Mouse (Mus musculus): ENCODE measurements around the gene Gm26727.
"Not testable (repeated sequence)": the region's sequence is repeated elsewhere in the genome, so short reads cannot be mapped to it uniquely, and the experiment has no call there.

Gene Gm26727

DNA sequence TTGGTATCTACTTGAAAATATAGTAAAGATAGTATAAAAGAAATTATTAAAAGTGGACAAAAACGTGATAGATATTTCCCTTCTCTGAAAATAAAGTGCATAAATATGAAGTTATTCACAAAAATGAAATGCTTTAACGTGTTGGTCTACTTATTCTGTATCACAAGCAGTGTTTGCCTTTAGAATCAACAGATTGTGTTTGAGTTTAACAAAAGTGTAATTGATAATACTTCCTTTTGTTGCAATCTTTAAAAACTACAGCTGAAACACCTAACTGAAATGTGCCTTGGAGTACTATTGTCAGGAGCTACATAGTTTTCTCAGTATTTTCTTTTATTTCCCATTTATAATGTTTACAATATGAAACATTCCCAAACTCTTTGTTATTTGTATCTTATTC is at the start of gene Gm26727:
Gene Gm26727 (minus strand): TSS at position 101 of the 400 bp plus-strand sequence.
- DNase-seq (ENCODE audit: low spot score in 2 of 2) = no peak

- no peak for DNase-seq (ENCODE audit: low spot score in 2 of 2)
Measured at GRCm38 (mm10) chr2:67481051-67481450, 48.1 kb upstream of the Gm26727 start.

- peak in 1 of 2 experiments; percentile 35 for DNase-seq (ENCODE audit: low spot score in 2 of 2)
Measured at GRCm38 (mm10) chr2:67477753-67478152, 44.8 kb upstream of the Gm26727 start.

DNA sequence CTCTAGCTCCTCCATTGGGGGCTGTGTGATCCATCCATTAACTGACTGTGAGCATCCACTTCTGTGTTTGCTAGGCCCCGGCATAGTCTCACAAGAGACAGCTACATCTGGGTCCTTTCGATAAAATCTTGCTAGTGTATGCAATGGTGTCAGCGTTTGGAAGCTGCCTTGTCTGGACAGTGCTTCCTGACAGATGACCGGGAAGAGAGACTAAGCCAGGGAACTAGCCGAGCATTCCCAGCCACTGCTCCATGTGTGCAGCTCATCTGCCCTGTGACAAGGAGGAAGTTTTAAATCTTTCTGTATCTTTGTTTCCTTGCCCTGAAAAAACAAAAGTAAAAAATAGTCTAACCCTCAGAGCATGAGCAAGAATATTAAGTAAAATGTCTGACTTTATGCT is 37.0 kb upstream of the Gm26727 start:
- not testable (repeated sequence) for DNase-seq (ENCODE audit: low spot score in 2 of 2)

GRCm38 (mm10) chr2:67467036-67467435 is 34.1 kb upstream of the Gm26727 start:
- DNase-seq (ENCODE audit: low spot score in 2 of 2) = no peak

- no peak for DNase-seq (ENCODE audit: low spot score in 2 of 2)
Measured at GRCm38 (mm10) chr2:67460857-67461256, 27.9 kb upstream of the Gm26727 start.

- DNase-seq (ENCODE audit: low spot score in 2 of 2) = no peak
Measured at GRCm38 (mm10) chr2:67447206-67447605, 14.2 kb upstream of the Gm26727 start.

DNA sequence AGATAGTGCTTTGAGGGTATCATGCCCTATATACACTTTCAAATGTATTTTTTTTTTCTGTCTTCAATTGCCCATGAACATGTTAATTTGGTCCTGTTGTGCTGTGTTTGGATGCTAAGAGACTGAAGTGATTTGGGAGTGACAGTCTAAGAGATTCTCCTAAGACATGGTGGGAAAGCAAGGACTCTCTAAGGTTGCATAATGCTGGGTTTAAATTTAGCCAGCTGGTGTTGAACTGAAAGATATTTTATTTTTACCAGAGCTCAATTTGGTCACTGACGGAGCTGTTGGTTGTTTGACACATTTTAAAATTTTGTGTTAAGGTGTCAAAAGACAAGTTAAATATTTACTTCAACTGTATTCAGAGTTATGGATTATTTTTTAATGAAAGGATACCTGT is 13.8 kb upstream of the Gm26727 start:
- no peak for DNase-seq (ENCODE audit: low spot score in 2 of 2)

GRCm38 (mm10) chr2:67445780-67446179 is 12.8 kb upstream of the Gm26727 start, which contains the start of gene Xirp2:
Xirp2 (plus strand) TSS chr2:67446002.
- no peak for DNase-seq (ENCODE audit: low spot score in 2 of 2)

- DNase-seq (ENCODE audit: low spot score in 2 of 2) = no peak
Measured at GRCm38 (mm10) chr2:67438309-67438708, 5.3 kb upstream of the Gm26727 start.

- DNase-seq (ENCODE audit: low spot score in 2 of 2) = no peak
Measured at GRCm38 (mm10) chr2:67422799-67423198, 10.2 kb downstream of the Gm26727 start.

DNA sequence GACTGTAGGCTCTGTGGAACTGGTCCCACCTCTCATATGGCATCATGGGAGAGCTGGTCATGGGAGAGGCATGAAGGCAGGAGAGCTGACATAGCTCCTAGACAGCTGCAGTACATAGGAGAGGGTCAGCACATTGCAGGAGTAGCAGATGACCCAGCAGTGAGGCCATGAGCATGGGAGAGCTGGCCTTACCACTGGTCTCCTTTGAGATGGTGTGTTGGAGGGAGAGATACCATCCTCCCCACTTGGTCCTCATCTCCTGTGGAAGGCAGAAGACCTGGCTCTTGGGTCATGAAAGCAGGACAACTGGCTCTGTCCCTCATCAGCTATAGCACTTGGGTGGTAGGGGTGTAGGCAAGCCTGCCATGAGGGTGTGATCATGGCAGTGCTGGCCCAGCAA is 12.1 kb downstream of the Gm26727 start:
- DNase-seq (ENCODE audit: low spot score in 2 of 2) = no peak

DNA sequence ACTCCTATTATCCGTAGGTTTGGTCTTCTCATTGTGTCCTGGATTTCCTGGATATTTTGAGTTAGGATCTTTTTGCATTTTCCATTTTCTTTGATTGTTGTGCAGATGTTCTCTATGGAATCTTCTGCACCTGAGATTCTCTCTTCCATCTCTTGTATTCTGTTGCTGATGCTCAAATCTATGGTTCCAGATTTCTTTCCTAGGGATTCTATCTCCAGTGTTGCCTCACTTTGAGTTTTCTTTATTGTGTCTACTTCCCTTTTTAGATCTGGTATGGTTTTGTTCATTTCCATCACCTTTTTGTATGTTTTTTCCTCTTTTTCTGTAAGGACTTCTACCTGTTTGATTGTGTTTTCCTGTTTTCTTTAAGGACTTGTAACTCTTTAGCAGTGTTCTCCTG is 19.6 kb downstream of the Gm26727 start, which contains the start of gene Gm21830:
Gene Gm21830 (plus strand): TSS at position 301 of the 400 bp plus-strand sequence.
- not testable (repeated sequence) for DNase-seq (ENCODE audit: low spot score in 2 of 2)
